Comparison of ENCODE assay signal across 9 mouse cellular contexts in the genomic region with DNA sequence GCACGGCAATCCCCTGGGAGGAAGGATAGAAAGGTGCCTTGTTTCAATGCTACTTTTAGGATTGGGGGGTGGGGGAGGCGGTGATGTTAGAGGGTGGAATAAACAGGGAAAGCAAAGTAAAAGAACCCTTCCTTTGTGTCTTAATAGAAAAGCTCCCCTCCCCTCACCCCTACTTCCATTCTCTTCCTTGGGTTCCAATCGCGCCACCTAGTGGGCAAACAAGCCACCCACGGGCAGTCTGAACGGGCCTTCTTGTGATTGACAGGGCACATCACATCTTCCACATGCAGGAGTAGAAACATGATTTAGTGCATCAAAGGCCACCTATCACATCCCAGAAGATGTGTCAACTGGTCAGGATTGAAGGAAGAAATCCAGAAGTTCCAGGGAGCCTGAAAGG. TPM values are rescaled to one million over a fixed set of nuclear protein-coding genes. Genes with fewer than 3 reads are reported as not detected.
DNase-seq lines count a peak whose midpoint lies in the region; ATAC-seq and TF ChIP-seq lines count a peak whose summit lies in the region.
"Had no signal": no experiment of that assay in that cellular context is flagged by ENCODE, and none has a peak within 500 bp of the region (broad histone marks: within the 10 kb centered on the region; RNA-seq: fewer than 3 reads in every experiment).

No protein-coding gene starts in this region.

- peak; percentile 88 for TF ChIP-seq CTCF in E14TG2a.4 (conservative IDR thresholded peaks at IDR 0.05; ENCODE audit: low read length)

- H3K36me3 ChIP-seq in heart, embryonic 11.5 days (ENCODE audit: control insufficient read depth, insufficient read depth, low read length): no peaks in the 10 kb centered on the region
- H3K36me3 ChIP-seq in E14TG2a.4 (ENCODE audit: insufficient read depth, low read length): no peaks in the 10 kb centered on the region
- H3K36me3 ChIP-seq in limb, embryonic 14.5 days (ENCODE audit: control insufficient read depth, insufficient read depth, low read length): no peaks in the 10 kb centered on the region
- H3K36me3 ChIP-seq: lung, embryonic 15.5 days had no signal

- H3K4me3 ChIP-seq in heart, embryonic 11.5 days (ENCODE audit: low read depth, low read length): no peak overlapping the region
- H3K4me3 ChIP-seq in E14TG2a.4 (replicated peaks; ENCODE audit: low read length): 0 out of 2 replicates have a peak overlapping the region, but pooled peaks have one; percentile 14
- H3K4me3 ChIP-seq in limb, embryonic 14.5 days (replicated peaks; ENCODE audit: low read length): no peak overlapping the region
- H3K4me3 ChIP-seq: lung, embryonic 15.5 days had no signal

- ATAC-seq in heart, embryonic 11.5 days (replicated peaks; ENCODE audit: insufficient number of reproducible peaks, low FRiP score, low TSS enrichment): no peak
- no peak for ATAC-seq in limb, embryonic 14.5 days (ENCODE audit: low FRiP score, low read depth)
- no peak for ATAC-seq in granulocyte monocyte progenitor cell, adult 5-6 weeks (replicated peaks; ENCODE audit: poor library complexity, severe bottlenecking)

- 23% methylated on average over 6 of the region's 6 CpGs for WGBS in heart, embryonic 11.5 days (ENCODE audit: insufficient replicate concordance)
- WGBS in limb, embryonic 14.5 days: 26% methylated on average over 6 of the region's 6 CpGs

- no peak overlapping the region for H3K9ac ChIP-seq in heart, embryonic 11.5 days (ENCODE audit: low read depth, low read length)
- H3K9ac ChIP-seq in limb, embryonic 14.5 days (ENCODE audit: low read depth, low read length, severe bottlenecking): no peak overlapping the region
- H3K9ac ChIP-seq: lung, embryonic 15.5 days had no signal

- no peak overlapping the region for H3K4me2 ChIP-seq in heart, embryonic 11.5 days
- no peak overlapping the region for H3K4me2 ChIP-seq in limb, embryonic 14.5 days (replicated peaks; ENCODE audit: low read depth, low read length, severe bottlenecking)
- H3K4me2 ChIP-seq: lung, embryonic 15.5 days had no signal

- no peaks in the 10 kb centered on the region for H3K27me3 ChIP-seq in heart, embryonic 11.5 days (ENCODE audit: control insufficient read depth, insufficient read depth, low read length)
- peaks cover 2% of the 10 kb centered on the region; the same call in 1 of the 2 replicates for H3K27me3 ChIP-seq in E14TG2a.4 (ENCODE audit: insufficient read depth, low read length)
- no peaks in the 10 kb centered on the region for H3K27me3 ChIP-seq in limb, embryonic 14.5 days (ENCODE audit: control insufficient read depth, insufficient read depth, low read length)
- H3K27me3 ChIP-seq: lung, embryonic 15.5 days had no signal

- no peaks in the 10 kb centered on the region for H3K9me3 ChIP-seq in heart, embryonic 11.5 days (replicated peaks; ENCODE audit: control insufficient read depth, low read length)
- H3K9me3 ChIP-seq in E14TG2a.4 (ENCODE audit: low read length): no peaks in the 10 kb centered on the region
- H3K9me3 ChIP-seq in limb, embryonic 14.5 days (ENCODE audit: control insufficient read depth, low read length): no peaks in the 10 kb centered on the region
- H3K9me3 ChIP-seq: lung, embryonic 15.5 days had no signal

- no peak overlapping the region for H3K27ac ChIP-seq in heart, embryonic 11.5 days (ENCODE audit: low read depth, low read length)
- no peak overlapping the region for H3K27ac ChIP-seq in limb, embryonic 14.5 days (replicated peaks; ENCODE audit: low read depth, low read length)
- H3K27ac ChIP-seq: lung, embryonic 15.5 days had no signal

- no peak for TF ChIP-seq POLR2A in limb, embryonic 14.5 days (IDR thresholded peaks at IDR 0.05; ENCODE audit: borderline replicate concordance, extremely low read depth, insufficient read depth, insufficient read length)

- no peaks in the 10 kb centered on the region for H3K4me1 ChIP-seq in heart, embryonic 11.5 days (ENCODE audit: control insufficient read depth, insufficient read depth, low read length)
- H3K4me1 ChIP-seq in E14TG2a.4 (replicated peaks; ENCODE audit: low read depth, low read length): peaks cover 47% of the 10 kb centered on the region
- H3K4me1 ChIP-seq in limb, embryonic 14.5 days (ENCODE audit: control insufficient read depth, insufficient read depth, low read length): no peaks in the 10 kb centered on the region
- H3K4me1 ChIP-seq: lung, embryonic 15.5 days had no signal

- peak; percentile 66 for DNase-seq in heart, adult 11 months
- peak; percentile 9 for DNase-seq in c-Kit-negative CD71-positive TER-119-positive erythroid progenitor cells, embryonic 14.5 days (ENCODE audit: low read depth, low spot score)
- peak; percentile 66 for DNase-seq in induced T-regulatory cell, adult 2 months (ENCODE audit: low read depth)
- DNase-seq in limb, embryonic 14.5 days (ENCODE audit: low spot score): peak; percentile 38
- peak; percentile 7 to 24 for DNase-seq in right cerebral cortex, postnatal 36 days (ENCODE audit: low spot score in 2 of 2)

RNA-seq across cellular contexts. Expression of a gene that starts 41.2 kb away (rescaled TPM):
- polyA plus RNA-seq in heart, embryonic 11.5 days (2014; fragmentation: Nextera tagmentation; extraction: Ambion mirVana): 173 and 182 TPM in 2 replicates
- 118 and 142 TPM in 2 replicates for polyA plus RNA-seq in limb, embryonic 14.5 days (2012; rRNA removed)
- 187 and 190 TPM in 2 replicates for polyA plus RNA-seq in limb, embryonic 14.5 days (2014; fragmentation: Nextera tagmentation; extraction: Ambion mirVana)
- total RNA-seq in granulocyte monocyte progenitor cell, adult 5-6 weeks (2014; fragmentation: Nextera tagmentation): 200 and 229 TPM in 2 replicates
- total RNA-seq in granulocyte monocyte progenitor cell, adult 5-6 weeks (2017): 80.5 and 85.8 TPM in 2 replicates

RNA-seq across cellular contexts. Expression of a gene that starts 41.7 kb away (rescaled TPM):
- polyA plus RNA-seq in heart, embryonic 11.5 days (2014; fragmentation: Nextera tagmentation; extraction: Ambion mirVana): 3.1 and 5.1 TPM in 2 replicates
- polyA plus RNA-seq in limb, embryonic 14.5 days (2012; rRNA removed): 1.4 and 2.4 TPM in 2 replicates
- polyA plus RNA-seq in limb, embryonic 14.5 days (2014; fragmentation: Nextera tagmentation; extraction: Ambion mirVana): 6.5 and 6.9 TPM in 2 replicates
- total RNA-seq in granulocyte monocyte progenitor cell, adult 5-6 weeks (2014; fragmentation: Nextera tagmentation): not detected in 2 replicates
- total RNA-seq in granulocyte monocyte progenitor cell, adult 5-6 weeks (2017): 0.46 TPM in 1 of 2 replicates, not detected in the other

Comparison
In these comparisons a context has a peak if more than half of its experiments do, and no peak if none do; other contexts are left out.
1. DNase-seq: peak in every context shown above with its lines; median percentile 66 in heart, adult 11 months; 66 in induced T-regulatory cell, adult 2 months; 38 in limb, embryonic 14.5 days; 16 in right cerebral cortex, postnatal 36 days; 9 in c-Kit-negative CD71-positive TER-119-positive erythroid progenitor cells, embryonic 14.5 days.